In genomic region chr5:108043908-108044307, GRCm38 (mm10) we compare ENCODE assay signal across 27 mouse cellular contexts.
"Had no signal": no experiment of that assay in that cellular context is flagged by ENCODE, and none has a peak within 500 bp of the region (broad histone marks: within the 10 kb centered on the region; RNA-seq: fewer than 3 reads in every experiment).

No protein-coding gene starts in this region.

- H3K9me3 ChIP-seq: heart, embryonic 10.5 days; heart, embryonic 12.5 days; hindbrain, embryonic 10.5 days; hindbrain, embryonic 12.5 days; intestine, embryonic 15.5 days; kidney, embryonic 15.5 days; limb, embryonic 10.5 days; limb, embryonic 12.5 days; liver, embryonic 13.5 days had no signal

- H3K36me3 ChIP-seq: heart, embryonic 10.5 days; heart, embryonic 12.5 days; hindbrain, embryonic 10.5 days; hindbrain, embryonic 12.5 days; intestine, embryonic 15.5 days; kidney, embryonic 15.5 days; limb, embryonic 10.5 days; limb, embryonic 12.5 days; liver, embryonic 13.5 days had no signal

- H3K27ac ChIP-seq: gastrocnemius, adult 2 months; heart, embryonic 10.5 days; hindbrain, embryonic 10.5 days; hindbrain, embryonic 12.5 days; hindbrain, embryonic 14.5 days; intestine, embryonic 15.5 days; kidney, embryonic 15.5 days; kidney, postnatal 0 days; limb, embryonic 10.5 days; limb, embryonic 12.5 days; liver, embryonic 13.5 days had no signal

- ATAC-seq: hindbrain, embryonic 16.5 days; inflammation-experienced regulatory T-cells, adult 6 months; intestine, embryonic 15.5 days; intestine, postnatal 0 days had no signal

- H3K4me1 ChIP-seq: heart, embryonic 10.5 days; heart, embryonic 12.5 days; hindbrain, embryonic 10.5 days; hindbrain, embryonic 12.5 days; intestine, embryonic 15.5 days; kidney, embryonic 15.5 days; liver, embryonic 13.5 days had no signal

- DNase-seq: gastrocnemius, adult 2 months; gastrocnemius, postnatal 10 days; gastrocnemius, postnatal 25 days; heart, adult 18-20 months; heart, postnatal 4 days; kidney, adult 2 months; kidney, adult 9 months; kidney, postnatal 14 days; kidney, postnatal 36 days; layer of hippocampus, adult 9-11 months; layer of hippocampus, postnatal 36 days; liver; liver, embryonic 13.5 days had no signal

- H3K9ac ChIP-seq: heart, embryonic 12.5 days; hindbrain, embryonic 12.5 days; hindbrain, embryonic 14.5 days; intestine, embryonic 15.5 days; kidney, embryonic 15.5 days; limb, embryonic 12.5 days; liver, embryonic 13.5 days had no signal

- H3K4me3 ChIP-seq: gastrocnemius, adult 2 months; heart, embryonic 10.5 days; heart, embryonic 12.5 days; hindbrain, embryonic 10.5 days; hindbrain, embryonic 12.5 days; intestine, embryonic 15.5 days; kidney, embryonic 15.5 days; limb, embryonic 10.5 days; limb, embryonic 12.5 days; liver, embryonic 13.5 days had no signal

- H3K4me2 ChIP-seq: heart, embryonic 12.5 days; hindbrain, embryonic 12.5 days; hindbrain, embryonic 14.5 days; intestine, embryonic 15.5 days; kidney, embryonic 15.5 days; limb, embryonic 12.5 days; liver, embryonic 11.5 days; liver, embryonic 13.5 days had no signal

- H3K27me3 ChIP-seq: heart, embryonic 12.5 days; hindbrain, embryonic 12.5 days; intestine, embryonic 15.5 days; kidney, embryonic 15.5 days; limb, embryonic 12.5 days; liver, embryonic 13.5 days had no signal
